Mouse (Mus musculus): ENCODE results near the gene Zbtb34. TPM values are rescaled to one million over a fixed set of nuclear protein-coding genes. Genes with fewer than 3 reads are reported as not detected.

Gene Zbtb34
- polyA plus RNA-seq (2012; rRNA removed), result 16.0 and 17.5 TPM in 2 replicates

GRCm38 (mm10) chr2:33430771-33431699, at the start of gene Zbtb34:
Gene Zbtb34 (minus strand): TSS chr2:33431324.
- DNase-seq (ENCODE audit: extremely low spot score in 1 of 2, low spot score in 1 of 2), result peak in 1 of 2 experiments; percentile 56

- DNase-seq (ENCODE audit: extremely low spot score in 1 of 2, low spot score in 1 of 2), result no peak
Measured at GRCm38 (mm10) chr2:33477961-33478755, 47.0 kb upstream of the Zbtb34 start.

- DNase-seq (ENCODE audit: extremely low spot score in 1 of 2, low spot score in 1 of 2), result peak in 1 of 2 experiments; percentile 89
Measured at GRCm38 (mm10) chr2:33475961-33476360, 44.8 kb upstream of the Zbtb34 start.

GRCm38 (mm10) chr2:33468466-33469097, 37.5 kb upstream of the Zbtb34 start, which contains the start of gene Zbtb43:
Gene Zbtb43 (minus strand): TSS chr2:33468559.
- DNase-seq (ENCODE audit: extremely low spot score in 1 of 2, low spot score in 1 of 2), result peak; percentile 94 to 97

- DNase-seq (ENCODE audit: extremely low spot score in 1 of 2, low spot score in 1 of 2), result no peak
Measured at GRCm38 (mm10) chr2:33467546-33468465, 36.7 kb upstream of the Zbtb34 start.

GRCm38 (mm10) chr2:33465966-33466365, 34.8 kb upstream of the Zbtb34 start:
- no peak for DNase-seq (ENCODE audit: extremely low spot score in 1 of 2, low spot score in 1 of 2)

GRCm38 (mm10) chr2:33465215-33465614, 34.1 kb upstream of the Zbtb34 start:
- DNase-seq (ENCODE audit: extremely low spot score in 1 of 2, low spot score in 1 of 2), result no peak

GRCm38 (mm10) chr2:33462066-33462465, 30.9 kb upstream of the Zbtb34 start:
- no peak for DNase-seq (ENCODE audit: extremely low spot score in 1 of 2, low spot score in 1 of 2)

- DNase-seq (ENCODE audit: extremely low spot score in 1 of 2, low spot score in 1 of 2), result no peak
Measured at GRCm38 (mm10) chr2:33461066-33461465, 29.9 kb upstream of the Zbtb34 start.

- no peak for DNase-seq (ENCODE audit: extremely low spot score in 1 of 2, low spot score in 1 of 2)
Measured at GRCm38 (mm10) chr2:33459660-33460059, 28.5 kb upstream of the Zbtb34 start.

- DNase-seq (ENCODE audit: extremely low spot score in 1 of 2, low spot score in 1 of 2), result no peak
Measured at GRCm38 (mm10) chr2:33456696-33457095, 25.6 kb upstream of the Zbtb34 start.

GRCm38 (mm10) chr2:33456242-33456641, 25.1 kb upstream of the Zbtb34 start:
- no peak for DNase-seq (ENCODE audit: extremely low spot score in 1 of 2, low spot score in 1 of 2)

GRCm38 (mm10) chr2:33455350-33455749, 24.2 kb upstream of the Zbtb34 start:
- no peak for DNase-seq (ENCODE audit: extremely low spot score in 1 of 2, low spot score in 1 of 2)

- DNase-seq (ENCODE audit: extremely low spot score in 1 of 2, low spot score in 1 of 2), result no peak
Measured at GRCm38 (mm10) chr2:33454816-33455215, 23.7 kb upstream of the Zbtb34 start.

- DNase-seq (ENCODE audit: extremely low spot score in 1 of 2, low spot score in 1 of 2), result peak in 1 of 2 experiments; percentile 59
Measured at GRCm38 (mm10) chr2:33453476-33453875, 22.4 kb upstream of the Zbtb34 start.

- no peak for DNase-seq (ENCODE audit: extremely low spot score in 1 of 2, low spot score in 1 of 2)
Measured at GRCm38 (mm10) chr2:33452721-33453120, 21.6 kb upstream of the Zbtb34 start.

GRCm38 (mm10) chr2:33452140-33452539, 21.0 kb upstream of the Zbtb34 start:
- no peak for DNase-seq (ENCODE audit: extremely low spot score in 1 of 2, low spot score in 1 of 2)

GRCm38 (mm10) chr2:33451038-33451978, 20.2 kb upstream of the Zbtb34 start:
- no peak for DNase-seq (ENCODE audit: extremely low spot score in 1 of 2, low spot score in 1 of 2)
